In genomic region chr2:134036359-134036874, GRCm38 (mm10) we compare ENCODE assay signal across 24 mouse cellular contexts.
DNase-seq lines count a peak whose midpoint lies in the region; ATAC-seq and TF ChIP-seq lines count a peak whose summit lies in the region.
"Had no signal": no experiment of that assay in that cellular context is flagged by ENCODE, and none has a peak within 500 bp of the region (broad histone marks: within the 10 kb centered on the region; RNA-seq: fewer than 3 reads in every experiment).

No protein-coding gene starts in this region.

- H3K36me3 ChIP-seq in hindbrain, embryonic 10.5 days = no peaks in the 10 kb centered on the region
- H3K36me3 ChIP-seq in hindbrain, embryonic 13.5 days = no peaks in the 10 kb centered on the region
- H3K36me3 ChIP-seq in midbrain, embryonic 11.5 days (ENCODE audit: control insufficient read depth, insufficient read depth, low read length) = no peaks in the 10 kb centered on the region
- H3K36me3 ChIP-seq in midbrain, postnatal 0 days (ENCODE audit: insufficient read depth, low read length) = no peaks in the 10 kb centered on the region
- H3K36me3 ChIP-seq in midbrain, embryonic 13.5 days = no peaks in the 10 kb centered on the region
- H3K36me3 ChIP-seq: embryonic facial prominence, embryonic 13.5 days; heart, embryonic 13.5 days; hindbrain, embryonic 12.5 days; limb, embryonic 12.5 days had no signal

- 0 out of 2 replicates have a peak, but pooled peaks cover 4% of the 10 kb centered on the region for H3K4me1 ChIP-seq in hindbrain, embryonic 10.5 days (replicated peaks)
- no peaks in the 10 kb centered on the region for H3K4me1 ChIP-seq in hindbrain, embryonic 13.5 days (replicated peaks)
- H3K4me1 ChIP-seq in midbrain, embryonic 11.5 days (ENCODE audit: control insufficient read depth, insufficient read depth, low read length) = no peaks in the 10 kb centered on the region
- peaks cover 3% of the 10 kb centered on the region; the same call in 1 of the 2 replicates for H3K4me1 ChIP-seq in midbrain, postnatal 0 days (ENCODE audit: insufficient read depth, low read length)
- no peaks in the 10 kb centered on the region for H3K4me1 ChIP-seq in midbrain, embryonic 13.5 days (replicated peaks)
- H3K4me1 ChIP-seq: embryonic facial prominence, embryonic 13.5 days; heart, embryonic 13.5 days; hindbrain, embryonic 12.5 days had no signal

- H3K9ac ChIP-seq in hindbrain, embryonic 13.5 days = no peak overlapping the region
- H3K9ac ChIP-seq in midbrain, embryonic 11.5 days (ENCODE audit: low read length) = no peak overlapping the region
- no peak overlapping the region for H3K9ac ChIP-seq in midbrain, postnatal 0 days (replicated peaks; ENCODE audit: low read length, poor library complexity, severe bottlenecking)
- no peak overlapping the region for H3K9ac ChIP-seq in midbrain, embryonic 13.5 days (replicated peaks)
- H3K9ac ChIP-seq: embryonic facial prominence, embryonic 13.5 days; heart, embryonic 13.5 days; hindbrain, embryonic 12.5 days; limb, embryonic 12.5 days; liver, postnatal 0 days had no signal

- H3K9me3 ChIP-seq in hindbrain, embryonic 10.5 days = no peaks in the 10 kb centered on the region
- H3K9me3 ChIP-seq in hindbrain, embryonic 13.5 days = no peaks in the 10 kb centered on the region
- no peaks in the 10 kb centered on the region for H3K9me3 ChIP-seq in midbrain, embryonic 11.5 days (ENCODE audit: control insufficient read depth, low read length)
- no peaks in the 10 kb centered on the region for H3K9me3 ChIP-seq in midbrain, postnatal 0 days (ENCODE audit: low read length)
- no peaks in the 10 kb centered on the region for H3K9me3 ChIP-seq in midbrain, embryonic 13.5 days
- H3K9me3 ChIP-seq: embryonic facial prominence, embryonic 13.5 days; heart, embryonic 13.5 days; hindbrain, embryonic 12.5 days; limb, embryonic 12.5 days had no signal

- no peak overlapping the region for H3K27ac ChIP-seq in hindbrain, embryonic 10.5 days
- no peak overlapping the region for H3K27ac ChIP-seq in hindbrain, embryonic 13.5 days
- H3K27ac ChIP-seq in midbrain, embryonic 11.5 days (ENCODE audit: low read depth, low read length) = no peak overlapping the region
- H3K27ac ChIP-seq in midbrain, postnatal 0 days (ENCODE audit: low read depth, low read length) = no peak overlapping the region
- no peak overlapping the region for H3K27ac ChIP-seq in midbrain, embryonic 13.5 days
- H3K27ac ChIP-seq: embryonic facial prominence, embryonic 13.5 days; heart, adult 2 months; heart, embryonic 13.5 days; hindbrain, embryonic 12.5 days; limb, embryonic 12.5 days had no signal

- no peak for ATAC-seq in hindbrain, embryonic 13.5 days (ENCODE audit: low FRiP score)
- peak; percentile 80 for ATAC-seq in midbrain, embryonic 11.5 days (ENCODE audit: low FRiP score)
- ATAC-seq in midbrain, postnatal 0 days (ENCODE audit: low FRiP score) = no peak
- peak; percentile 71 for ATAC-seq in midbrain, embryonic 13.5 days
- ATAC-seq: activated CD4-positive, CD25-positive, alpha-beta regulatory T cell, adult 4 months; liver, postnatal 0 days had no signal

- H3K4me2 ChIP-seq in hindbrain, embryonic 13.5 days = no peak overlapping the region
- no peak overlapping the region for H3K4me2 ChIP-seq in midbrain, embryonic 11.5 days
- no peak overlapping the region for H3K4me2 ChIP-seq in midbrain, postnatal 0 days (ENCODE audit: low read depth, low read length, poor library complexity, severe bottlenecking)
- H3K4me2 ChIP-seq in midbrain, embryonic 13.5 days (replicated peaks) = no peak overlapping the region
- H3K4me2 ChIP-seq: embryonic facial prominence, embryonic 13.5 days; heart, embryonic 13.5 days; hindbrain, embryonic 12.5 days; limb, embryonic 12.5 days; liver, embryonic 11.5 days had no signal

- H3K27me3 ChIP-seq in hindbrain, embryonic 10.5 days (ENCODE audit: insufficient read depth, poor library complexity, severe bottlenecking) = no peaks in the 10 kb centered on the region
- no peaks in the 10 kb centered on the region for H3K27me3 ChIP-seq in hindbrain, embryonic 13.5 days
- H3K27me3 ChIP-seq in midbrain, embryonic 11.5 days (ENCODE audit: control insufficient read depth, insufficient read depth, low read length) = no peaks in the 10 kb centered on the region
- no peaks in the 10 kb centered on the region for H3K27me3 ChIP-seq in midbrain, postnatal 0 days (ENCODE audit: insufficient read depth, low read length)
- no peaks in the 10 kb centered on the region for H3K27me3 ChIP-seq in midbrain, embryonic 13.5 days
- H3K27me3 ChIP-seq: embryonic facial prominence, embryonic 13.5 days; heart, embryonic 13.5 days; hindbrain, embryonic 12.5 days; limb, embryonic 12.5 days had no signal

- H3K4me3 ChIP-seq in hindbrain, embryonic 10.5 days = no peak overlapping the region
- no peak overlapping the region for H3K4me3 ChIP-seq in hindbrain, embryonic 13.5 days
- H3K4me3 ChIP-seq in midbrain, embryonic 11.5 days (ENCODE audit: low read depth, low read length) = no peak overlapping the region
- no peak overlapping the region for H3K4me3 ChIP-seq in midbrain, postnatal 0 days (ENCODE audit: low read depth, low read length)
- H3K4me3 ChIP-seq in midbrain, embryonic 13.5 days (replicated peaks) = no peak overlapping the region
- H3K4me3 ChIP-seq: embryonic facial prominence, embryonic 13.5 days; erythroblast, embryonic 14.5 days; heart, adult 2 months; heart, embryonic 13.5 days; hindbrain, embryonic 12.5 days; limb, embryonic 12.5 days had no signal

- no peak for TF ChIP-seq CTCF in midbrain, postnatal 0 days (IDR thresholded peaks at IDR 0.05)

- peak; percentile 6 for DNase-seq in hindbrain, embryonic 10.5 days (ENCODE audit: low spot score)
- DNase-seq in midbrain, embryonic 11.5 days (ENCODE audit: low spot score, missing footprints) = peak; percentile 85
- no peak for DNase-seq in midbrain, postnatal 0 days (ENCODE audit: low spot score)
- no peak for DNase-seq in cerebellum, postnatal 14 days
- DNase-seq in thymus, postnatal 4 days = no peak
- DNase-seq: adrenal gland, adult 8-10 months; cerebellum, adult 2 months; cerebellum, postnatal 36 days; gastrocnemius, postnatal 36 days; heart, adult 2 months; heart, postnatal 14 days; kidney, adult 18-20 months; kidney, postnatal 4 days; liver, postnatal 0 days; thymus, postnatal 14 days had no signal

- 65% methylated on average over 6 of the region's 6 CpGs for WGBS in hindbrain, embryonic 10.5 days
- WGBS in hindbrain, embryonic 13.5 days = 66% methylated on average over 6 of the region's 6 CpGs
- WGBS in midbrain, embryonic 11.5 days = 47% methylated on average over 6 of the region's 6 CpGs
- 49% methylated on average over 6 of the region's 6 CpGs for WGBS in midbrain, postnatal 0 days
- WGBS in midbrain, embryonic 13.5 days = 45% methylated on average over 6 of the region's 6 CpGs

Comparison
In these comparisons a context has a peak if more than half of its experiments do, and no peak if none do; other contexts are left out.
1. DNase-seq: peak in hindbrain, embryonic 10.5 days (single experiment) and midbrain, embryonic 11.5 days (single experiment); none in midbrain, postnatal 0 days (single experiment), cerebellum, postnatal 14 days (0 of 2) and thymus, postnatal 4 days (single experiment).
2. ATAC-seq: peak in midbrain, embryonic 11.5 days (single experiment) and midbrain, embryonic 13.5 days (single experiment); none in hindbrain, embryonic 13.5 days (single experiment) and midbrain, postnatal 0 days (single experiment).